Mouse (Mus musculus) liver, postnatal 0 days (tissue): ENCODE data around the gene Camta2. TPM values are rescaled to one million over a fixed set of nuclear protein-coding genes. Genes with fewer than 3 reads are reported as not detected.

Source experiments
- ATAC-seq: fragments of 200-750 bp; cut with Nextera tagmentation; 2 replicates; pipeline ENCODE4 v1.8.0; 2017; ENCODE audit warnings: mild to moderate bottlenecking, moderate library complexity
- DNase-seq: peaks from one replicate; pipeline ENCODE4 v3.0.0-alpha.2; 2016
- H3K27ac ChIP-seq: fragments of 300-500 bp; sonication (generic); 2 replicates; pipeline ENCODE4 v1.5.1; 2014; ENCODE audit warnings: antibody characterized with exemption, moderate library complexity, mild to moderate bottlenecking, low read depth
- H3K27me3 ChIP-seq: fragments of 300-500 bp; sonication (generic); 2 replicates; pipeline ENCODE4 v1.6.1; 2014; ENCODE audit warnings: low read length, control low read depth, mixed read lengths; ENCODE audit not compliant: insufficient read depth
- H3K36me3 ChIP-seq: fragments of 300-500 bp; sonication (generic); replicated peaks from 2 replicates; pipeline ENCODE4 v1.6.1; 2014; ENCODE audit warnings: mild to moderate bottlenecking, control low read depth, low read length, moderate library complexity, mixed read lengths; ENCODE audit not compliant: insufficient read depth
- H3K4me1 ChIP-seq: fragments of 300-500 bp; sonication (generic); 2 replicates; pipeline ENCODE4 v1.6.1; 2014; ENCODE audit warnings: antibody characterized with exemption, mild to moderate bottlenecking, control low read depth; ENCODE audit not compliant: insufficient read depth
- H3K4me2 ChIP-seq: fragments of 300-500 bp; sonication (generic); 2 replicates; pipeline ENCODE4 v1.6.1; 2014; ENCODE audit warnings: low read depth, mild to moderate bottlenecking, low read length, moderate library complexity, mixed read lengths
- H3K4me3 ChIP-seq: fragments of 300-500 bp; sonication (generic); 2 replicates; pipeline ENCODE4 v1.5.1; 2014; ENCODE audit warnings: low read depth, low read length
- H3K9ac ChIP-seq: fragments of 300-500 bp; sonication (generic); replicated peaks from 2 replicates; pipeline ENCODE4 v1.6.1; 2014; ENCODE audit warnings: mild to moderate bottlenecking, moderate library complexity
- H3K9me3 ChIP-seq: fragments of 300-500 bp; sonication (generic); 2 replicates; pipeline ENCODE4 v1.6.1; 2016; ENCODE audit warnings: mild to moderate bottlenecking, control low read depth, low read length, mixed read lengths
- CTCF ChIP-seq: sonication (generic); IDR thresholded peaks from 2 replicates; pipeline ENCODE4 v1.5.1; 2016; ENCODE audit warnings: antibody characterized with exemption, low read depth
- EP300 ChIP-seq: IDR thresholded peaks from 2 replicates; pipeline ENCODE4 v1.6.1; 2016; ENCODE audit warnings: antibody characterized with exemption, low read depth, mild to moderate bottlenecking
- WGBS: fragments of 180-500 bp; shearing (Covaris S2); extraction: QIAGEN DNeasy Blood & Tissue Kit; methylation state at CpG from one replicate; pipeline ENCODE4 v1.1.7; 2014; ENCODE audit not compliant: insufficient replicate concordance; 5-methylcytosine and 5-hydroxymethylcytosine counted together
- polyA plus RNA-seq: library from polyadenylated mRNA; unstranded; fragments of >200 nt; fragmentation: Nextera tagmentation; extraction: Ambion mirVana; gene quantifications from 2 replicates; pipeline ENCODE4 v1.2.1, GENCODE M21; 2015

The Camta2 gene
- polyA plus RNA-seq, 1 experiment from 2014 or later, result 3.4 TPM

DNA sequence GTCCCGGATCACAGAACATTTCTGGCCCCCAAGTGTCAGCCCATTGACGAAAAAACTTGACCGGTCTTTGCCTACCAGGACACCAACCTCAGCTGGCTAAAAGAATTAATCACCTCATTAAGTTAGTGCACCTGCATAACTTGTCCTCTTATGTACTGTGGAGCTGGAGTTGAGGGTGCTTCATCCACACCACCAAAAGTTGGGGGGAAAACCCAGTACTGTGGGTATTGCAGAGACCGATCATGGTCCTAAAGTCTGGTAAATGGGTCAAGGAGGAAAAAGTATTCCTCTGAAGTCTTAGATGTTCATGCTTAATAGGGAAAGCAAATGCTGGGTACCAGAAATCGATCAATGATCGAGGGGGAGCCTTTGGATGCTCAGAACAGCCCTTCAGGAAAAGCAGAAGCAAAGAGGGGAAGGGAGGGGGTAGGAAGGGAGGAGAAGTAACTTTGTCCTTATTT lies 35.0 kb downstream of the Camta2 start:
- no peaks in the 10 kb centered on the region for H3K27me3 ChIP-seq
- peak overlapping the region; percentile 100 for H3K9ac ChIP-seq
- no peak for DNase-seq
- peaks cover 38% of the 10 kb centered on the region for H3K36me3 ChIP-seq
- peak overlapping the region; percentile 99 for H3K27ac ChIP-seq
- peak overlapping the region; percentile 96 for H3K4me2 ChIP-seq
- no peak for ATAC-seq
- TF ChIP-seq CTCF (no peak), EP300 (no peak)
- H3K4me1 ChIP-seq, result peaks cover 60% of the 10 kb centered on the region
- peak overlapping the region; percentile 100 for H3K4me3 ChIP-seq
- 20% methylated on average over 6 of the region's 6 CpGs for WGBS
- no peaks in the 10 kb centered on the region for H3K9me3 ChIP-seq

DNA sequence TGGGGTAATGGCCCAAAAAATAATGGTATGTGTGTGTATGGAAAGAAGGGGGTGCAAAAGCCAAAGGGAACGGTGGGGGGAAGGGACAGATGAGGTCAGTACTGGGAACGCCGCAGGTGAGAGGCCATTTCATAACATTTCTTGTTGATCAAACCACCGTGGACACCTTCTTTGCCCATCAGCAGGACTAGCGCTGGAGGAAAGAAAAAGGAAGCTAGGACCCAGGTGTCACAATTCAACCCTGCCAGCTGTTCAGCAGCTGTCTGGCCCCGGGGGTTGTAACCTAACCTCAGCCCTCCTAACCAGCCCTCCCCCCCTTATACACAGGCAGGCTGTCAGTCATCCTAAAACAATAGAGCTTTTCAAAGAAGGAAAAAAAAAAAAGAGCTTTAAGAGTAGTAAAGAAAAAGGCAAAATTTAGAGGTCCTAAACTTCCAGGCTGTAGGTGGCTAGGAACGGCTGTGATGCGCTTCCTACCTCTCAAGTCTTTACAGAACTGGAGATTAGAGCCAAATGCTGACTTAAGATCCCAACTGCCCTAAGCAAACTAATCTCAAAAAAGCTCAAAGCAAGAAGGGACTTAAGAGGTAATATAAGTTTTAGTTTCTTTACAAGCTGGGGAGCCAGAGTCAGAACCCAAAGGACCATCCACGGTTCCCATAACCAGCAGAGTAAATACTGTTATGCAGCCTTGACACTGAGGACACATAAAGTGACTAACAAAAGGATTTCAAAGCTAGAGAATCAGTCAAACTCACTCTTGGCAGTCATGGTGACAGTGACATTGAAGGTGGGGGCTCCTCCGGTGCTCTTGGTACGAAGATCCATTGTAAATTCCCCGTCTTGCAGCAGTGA lies 35.6 kb downstream of the Camta2 start:
- H3K4me1 ChIP-seq, result peaks cover 59% of the 10 kb centered on the region
- H3K27ac ChIP-seq, result peak overlapping the region; percentile 99
- H3K36me3 ChIP-seq, result peaks cover 38% of the 10 kb centered on the region
- H3K9ac ChIP-seq, result peak overlapping the region; percentile 100
- H3K4me3 ChIP-seq, result peak overlapping the region; percentile 100
- TF ChIP-seq EP300 (no peak), CTCF (no peak)
- no peaks in the 10 kb centered on the region for H3K9me3 ChIP-seq
- no peaks in the 10 kb centered on the region for H3K27me3 ChIP-seq
- H3K4me2 ChIP-seq, result peak overlapping the region; percentile 96
- 26% methylated on average over 12 of the region's 12 CpGs for WGBS
- no peak for ATAC-seq
- peak; percentile 53 for DNase-seq

DNA sequence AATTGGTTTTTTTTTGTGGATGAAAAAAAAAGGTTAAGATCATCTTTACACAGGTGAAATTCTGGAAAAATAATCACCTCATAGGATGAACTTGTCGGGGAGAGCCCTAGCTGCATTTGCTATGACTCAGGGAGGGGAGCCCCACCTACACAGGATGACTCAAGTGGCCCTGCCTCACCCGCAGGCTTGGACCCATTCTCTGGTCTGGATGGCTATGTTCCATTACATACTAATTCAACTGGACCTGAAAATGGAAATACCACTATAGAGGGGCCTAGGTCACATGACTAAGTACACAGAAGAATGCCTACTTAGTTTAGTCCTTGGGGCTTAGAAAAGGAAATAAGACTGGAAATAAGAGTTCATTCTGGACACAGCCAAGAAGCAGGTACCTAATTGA lies 36.5 kb downstream of the Camta2 start:
- H3K27ac ChIP-seq, result peak overlapping the region; percentile 99
- peaks cover 52% of the 10 kb centered on the region for H3K4me1 ChIP-seq
- peak overlapping the region; percentile 100; the same call in 1 of the 2 replicates for H3K4me3 ChIP-seq
- no peaks in the 10 kb centered on the region for H3K27me3 ChIP-seq
- DNase-seq, result no peak
- H3K4me2 ChIP-seq, result peak overlapping the region; percentile 96
- 52% methylated on average over 2 of the region's 2 CpGs for WGBS
- no peaks in the 10 kb centered on the region for H3K9me3 ChIP-seq
- H3K36me3 ChIP-seq, result peaks cover 38% of the 10 kb centered on the region
- ATAC-seq, result no peak
- no peak for TF ChIP-seq EP300
- no peak for TF ChIP-seq CTCF
- 0 out of 2 replicates have a peak overlapping the region, but pooled peaks have one; percentile 100 for H3K9ac ChIP-seq

DNA sequence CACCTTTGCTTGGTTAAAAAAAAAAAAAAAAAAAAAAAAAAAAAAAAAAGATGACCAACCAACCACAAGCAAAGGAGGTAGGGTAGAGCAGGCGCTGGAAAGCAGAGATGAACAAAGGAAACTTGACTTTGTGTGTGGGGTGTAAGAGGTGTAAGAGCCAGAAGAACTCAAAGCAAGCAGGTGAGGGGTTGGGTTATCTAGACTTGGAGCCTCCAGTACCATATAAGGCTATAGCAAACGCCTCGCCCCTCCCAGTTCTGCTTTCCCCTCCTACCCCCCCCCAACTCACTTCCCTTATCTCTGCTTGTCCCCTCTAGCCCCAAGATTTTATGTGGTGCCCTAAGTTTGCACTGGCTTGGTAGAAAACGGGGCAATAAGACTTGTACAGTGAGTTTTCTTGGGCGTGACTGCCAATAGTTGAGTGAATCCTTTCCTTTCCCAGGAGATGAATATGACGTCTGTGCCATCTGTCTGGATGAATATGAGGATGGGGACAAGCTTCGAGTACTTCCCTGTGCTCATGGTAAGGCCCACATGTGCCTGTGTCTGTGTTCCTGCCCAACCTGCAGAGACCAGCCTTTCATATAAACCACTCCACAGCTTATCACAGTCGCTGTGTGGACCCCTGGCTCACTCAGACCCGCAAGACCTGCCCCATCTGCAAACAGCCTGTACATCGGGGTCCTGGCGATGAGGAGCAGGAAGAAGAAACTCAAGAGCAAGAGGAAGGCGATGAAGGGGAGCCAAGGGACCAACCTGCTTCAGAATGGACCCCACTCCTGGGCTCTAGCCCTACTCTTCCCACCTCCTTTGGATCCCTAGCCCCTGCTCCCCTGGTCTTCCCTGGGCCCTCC lies 37.4 kb downstream of the Camta2 start:
- H3K27ac ChIP-seq, result peak overlapping the region; percentile 99
- no peaks in the 10 kb centered on the region for H3K27me3 ChIP-seq
- peaks cover 38% of the 10 kb centered on the region for H3K36me3 ChIP-seq
- peak overlapping the region; percentile 27; the same call in 1 of the 2 replicates for H3K9ac ChIP-seq
- peak overlapping the region; percentile 100; the same call in 1 of the 2 replicates for H3K4me3 ChIP-seq
- TF ChIP-seq CTCF, result no peak
- H3K4me1 ChIP-seq, result peaks cover 52% of the 10 kb centered on the region
- WGBS, result 52% methylated on average over 12 of the region's 12 CpGs
- H3K4me2 ChIP-seq, result peak overlapping the region; percentile 96
- ATAC-seq (no peak), DNase-seq (peak; percentile 57)
- H3K9me3 ChIP-seq, result no peaks in the 10 kb centered on the region

DNA sequence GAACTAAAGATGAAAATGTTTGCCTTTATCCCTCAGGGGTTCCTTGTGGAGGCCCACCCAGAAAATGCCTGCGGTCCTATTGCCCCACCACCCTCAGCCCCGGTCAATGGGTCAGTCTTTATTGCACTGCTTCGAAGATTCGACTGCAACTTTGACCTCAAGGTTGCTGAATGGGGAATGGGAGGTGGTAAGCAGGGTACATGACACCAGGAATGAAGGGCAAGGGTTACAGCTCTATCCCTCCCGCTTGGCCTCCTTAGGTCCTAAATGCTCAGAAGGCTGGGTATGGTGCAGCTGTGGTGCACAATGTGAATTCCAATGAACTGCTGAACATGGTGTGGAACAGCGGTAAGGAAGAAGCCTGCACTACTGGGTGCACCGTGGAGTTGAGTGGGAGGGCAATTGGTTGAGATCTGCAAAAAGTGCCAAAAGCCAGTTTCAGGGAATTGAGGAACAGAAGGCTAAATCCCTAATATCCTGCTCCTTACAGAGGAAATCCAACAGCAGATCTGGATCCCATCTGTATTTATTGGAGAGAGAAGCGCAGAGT lies 38.6 kb downstream of the Camta2 start:
- H3K4me3 ChIP-seq, result peak overlapping the region; percentile 74
- no peak overlapping the region for H3K9ac ChIP-seq
- no peaks in the 10 kb centered on the region for H3K9me3 ChIP-seq
- 70% methylated on average over 8 of the region's 8 CpGs for WGBS
- TF ChIP-seq CTCF, result no peak
- TF ChIP-seq EP300, result no peak
- H3K27me3 ChIP-seq, result no peaks in the 10 kb centered on the region
- DNase-seq, result no peak
- no peak for ATAC-seq
- H3K27ac ChIP-seq, result 0 out of 2 replicates have a peak overlapping the region, but pooled peaks have one; percentile 99
- peaks cover 50% of the 10 kb centered on the region for H3K36me3 ChIP-seq
- peak overlapping the region; percentile 96 for H3K4me2 ChIP-seq
- H3K4me1 ChIP-seq, result peaks cover 53% of the 10 kb centered on the region
